Mouse (Mus musculus) heart, adult 2 months (tissue): Measurements from ENCODE around the gene Adcy2. TPM values are rescaled to one million over a fixed set of nuclear protein-coding genes. Genes with fewer than 3 reads are reported as not detected.

Experiments
- DNase-seq, 2 experiments: peaks; one replicate each; pipeline ENCODE4 v3.0.0; 2021
- H3K27ac ChIP-seq: fragments of 200-600 bp; 2 replicates; pipeline ENCODE4 v1.8.1; 2022
- H3K27me3 ChIP-seq: fragments of 200-500 bp; 2 replicates; pipeline ENCODE4 v1.6.1; 2012; ENCODE audit warnings: mild to moderate bottlenecking, low read length, inconsistent platforms, mixed read lengths; ENCODE audit not compliant: control insufficient read depth, insufficient read depth
- H3K36me3 ChIP-seq: fragments of 200-500 bp; 2 replicates; pipeline ENCODE4 v1.6.1; 2012; ENCODE audit warnings: low read length, inconsistent platforms; ENCODE audit not compliant: control insufficient read depth, insufficient read depth
- H3K4me1 ChIP-seq: fragments of 200-500 bp; 2 replicates; pipeline ENCODE4 v1.6.1; 2011; ENCODE audit warnings: low read length; ENCODE audit not compliant: control insufficient read depth, insufficient read depth
- H3K4me3 ChIP-seq: fragments of 200-600 bp; 2 replicates; pipeline ENCODE4 v1.8.1; 2022
- H3K79me2 ChIP-seq: fragments of 200-500 bp; replicated peaks from 2 replicates; pipeline ENCODE4 v1.6.1; 2012; ENCODE audit warnings: mild to moderate bottlenecking, inconsistent platforms, low read length, moderate library complexity, mixed read lengths; ENCODE audit not compliant: control insufficient read depth, insufficient read depth
- H3K9ac ChIP-seq: fragments of 200-500 bp; 2 replicates; pipeline ENCODE4 v1.6.1; 2012; ENCODE audit warnings: low read depth, mild to moderate bottlenecking, control low read depth, inconsistent platforms, low read length, mixed read lengths
- CTCF ChIP-seq: fragments of 200-600 bp; IDR thresholded peaks from 2 replicates; pipeline ENCODE4 v1.8.1; 2022; ENCODE audit warnings: antibody characterized with exemption, mild to moderate bottlenecking, moderate library complexity
- EP300 ChIP-seq: fragments of 200-500 bp; IDR thresholded peaks from 2 replicates; pipeline ENCODE4 v1.6.1; 2011; ENCODE audit warnings: low read depth, low read length, control low read depth; ENCODE audit not compliant: insufficient read depth
- POLR2A ChIP-seq: fragments of 200-500 bp; IDR thresholded peaks from 2 replicates; pipeline ENCODE4 v1.6.1; 2011; ENCODE audit warnings: mild to moderate bottlenecking, low read depth, low read length, control low read depth; ENCODE audit not compliant: insufficient read depth
- WGBS: fragments of 180-500 bp; shearing (Covaris S2); methylation state at CpG from one replicate; pipeline ENCODE4 v1.1.7; 2018; 5-methylcytosine and 5-hydroxymethylcytosine counted together
- intact Hi-C: fragments of 180-260 bp; cut with DNase I; formaldehyde crosslinking; loops from one replicate; pipeline ENCODE4 v1.15.1; 2025
- polyA plus RNA-seq: library from polyadenylated mRNA; depleted of rRNA; stranded (reverse); fragments of >200 nt; gene quantifications from 2 replicates; pipeline ENCODE4 v1.2.3, GENCODE M21; 2012
- total RNA-seq, 2 experiments: library from RNA; stranded (reverse); gene quantifications; 2 replicates each; pipeline ENCODE4 v1.2.3; 2021

Adcy2 gene
- total and polyA plus RNA-seq, 3 experiments: 0.16 to 0.43 (median 0.32) TPM

- intact Hi-C loops: no loop called here
- DNase-seq: no peak
- Histone ChIP-seq H3K4me3 (no peak overlapping the region; the same call in 1 of the 2 replicates), H3K27ac (no peak overlapping the region), H3K79me2 (no peaks in the 10 kb centered on the region), H3K9ac (no peak overlapping the region), H3K36me3 (no peaks in the 10 kb centered on the region), H3K27me3 (no peaks in the 10 kb centered on the region), H3K4me1 (no peaks in the 10 kb centered on the region)
- WGBS: 43% methylated on average over 21 of the region's 21 CpGs
- TF ChIP-seq CTCF (no peak), POLR2A (no peak), EP300 (no peak)
Observed at GRCm38 (mm10) chr13:68607652-68608405, 391.5 kb downstream of the Adcy2 start.

DNA sequence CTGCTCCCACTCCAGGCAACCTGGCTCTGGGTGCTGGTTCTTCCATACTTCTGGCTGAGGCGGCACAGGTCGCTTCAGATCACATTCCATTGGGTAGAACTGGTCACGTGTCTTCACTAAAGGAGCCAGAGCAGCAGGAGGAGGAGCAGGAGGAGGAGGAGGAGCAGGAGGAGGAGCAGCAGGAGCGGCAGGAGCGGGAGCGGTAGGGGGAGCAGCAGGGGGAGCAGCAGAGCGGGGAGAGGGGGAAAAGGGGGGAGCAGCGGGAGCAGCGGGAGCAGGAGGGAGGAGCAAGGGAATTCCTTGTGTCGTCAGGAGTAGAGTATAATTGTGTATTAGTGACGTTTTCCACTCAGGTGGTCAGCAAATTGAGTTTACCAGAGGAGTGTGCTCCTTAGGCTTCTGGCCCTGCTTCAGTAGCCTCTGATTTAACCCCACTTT, 393.6 kb downstream of the Adcy2 start:
- intact Hi-C loops: no loop called here
- no peaks in the 10 kb centered on the region for H3K36me3 ChIP-seq
- no peak overlapping the region for H3K4me3 ChIP-seq
- H3K27ac ChIP-seq: no peak overlapping the region
- no peak for TF ChIP-seq CTCF
- no peak for TF ChIP-seq POLR2A
- no peak for TF ChIP-seq EP300
- no peaks in the 10 kb centered on the region for H3K4me1 ChIP-seq
- no peaks in the 10 kb centered on the region for H3K27me3 ChIP-seq
- H3K9ac ChIP-seq: no peak overlapping the region
- WGBS: under 1% methylated on average over 10 of the region's 11 CpGs
- no peaks in the 10 kb centered on the region for H3K79me2 ChIP-seq
- peak; percentile 31 to 34 for DNase-seq

DNA sequence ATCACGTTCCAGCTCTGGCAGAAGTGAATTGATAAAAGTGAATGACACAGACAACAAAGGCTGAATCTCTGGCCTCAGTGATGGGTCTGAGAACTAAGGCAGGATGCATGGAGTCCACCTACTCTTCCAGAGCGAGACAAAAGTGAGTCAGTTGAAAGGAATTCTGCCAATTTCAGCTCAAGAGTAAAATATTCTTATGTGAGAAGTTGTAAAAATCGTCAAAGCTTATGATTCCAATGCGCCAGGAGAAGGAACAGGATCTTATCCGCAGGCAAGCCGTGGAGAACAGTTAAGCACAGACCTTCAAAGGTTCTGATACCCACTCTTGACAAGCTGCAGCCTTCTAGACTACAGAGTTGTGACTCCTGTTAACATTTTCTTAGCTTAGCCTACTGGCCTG, 396.3 kb downstream of the Adcy2 start:
- Histone ChIP-seq H3K4me3 (no peak overlapping the region), H3K4me1 (no peaks in the 10 kb centered on the region), H3K79me2 (no peaks in the 10 kb centered on the region), H3K27ac (no peak overlapping the region), H3K9ac (no peak overlapping the region), H3K36me3 (no peaks in the 10 kb centered on the region), H3K27me3 (no peaks in the 10 kb centered on the region)
- no peak for TF ChIP-seq CTCF
- TF ChIP-seq EP300: no peak
- no peak for TF ChIP-seq POLR2A
- no peak for DNase-seq
- intact Hi-C loops: no loop called here
- WGBS: 65% methylated on average over 6 of the region's 6 CpGs

DNA sequence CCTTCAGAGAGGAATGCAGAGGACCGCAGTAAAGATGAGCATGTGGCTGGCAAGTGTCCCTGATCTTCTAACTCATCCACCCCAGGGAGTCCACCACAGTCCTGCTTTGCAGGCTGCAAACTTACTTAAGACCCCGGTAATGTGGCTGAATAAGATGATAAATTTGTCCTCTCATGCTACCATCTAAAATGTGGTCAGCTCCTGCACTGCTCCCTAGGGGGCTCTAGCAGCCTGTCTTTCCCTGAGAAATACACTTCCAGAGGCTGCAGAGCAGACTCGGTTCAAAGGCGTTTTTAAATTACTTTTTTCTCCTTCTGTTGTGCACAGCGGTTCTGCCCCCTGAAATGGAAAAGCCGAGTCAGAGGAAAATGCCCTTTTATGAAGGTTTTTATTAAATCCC, 398.2 kb downstream of the Adcy2 start:
- no peaks in the 10 kb centered on the region for H3K4me1 ChIP-seq
- intact Hi-C loops: no loop called here
- H3K27ac ChIP-seq: no peak overlapping the region
- H3K36me3 ChIP-seq: no peaks in the 10 kb centered on the region
- peak; percentile 62 for TF ChIP-seq CTCF
- no peak for TF ChIP-seq EP300
- TF ChIP-seq POLR2A: no peak
- WGBS: 17% methylated on average over 6 of the region's 6 CpGs
- peaks cover 1% of the 10 kb centered on the region; the same call in 1 of the 2 replicates for H3K27me3 ChIP-seq
- no peak overlapping the region for H3K4me3 ChIP-seq
- no peak for DNase-seq
- H3K9ac ChIP-seq: no peak overlapping the region
- no peaks in the 10 kb centered on the region for H3K79me2 ChIP-seq

- Histone ChIP-seq H3K4me1 (no peaks in the 10 kb centered on the region), H3K4me3 (no peak overlapping the region), H3K36me3 (no peaks in the 10 kb centered on the region), H3K27ac (no peak overlapping the region), H3K27me3 (peaks cover 1% of the 10 kb centered on the region; the same call in 1 of the 2 replicates), H3K79me2 (no peaks in the 10 kb centered on the region), H3K9ac (no peak overlapping the region)
- intact Hi-C loops: no loop called here
- no peak for DNase-seq
- TF ChIP-seq POLR2A (no peak), EP300 (no peak), CTCF (no peak)
Observed at GRCm38 (mm10) chr13:68598953-68599352, 400.4 kb downstream of the Adcy2 start.

DNA sequence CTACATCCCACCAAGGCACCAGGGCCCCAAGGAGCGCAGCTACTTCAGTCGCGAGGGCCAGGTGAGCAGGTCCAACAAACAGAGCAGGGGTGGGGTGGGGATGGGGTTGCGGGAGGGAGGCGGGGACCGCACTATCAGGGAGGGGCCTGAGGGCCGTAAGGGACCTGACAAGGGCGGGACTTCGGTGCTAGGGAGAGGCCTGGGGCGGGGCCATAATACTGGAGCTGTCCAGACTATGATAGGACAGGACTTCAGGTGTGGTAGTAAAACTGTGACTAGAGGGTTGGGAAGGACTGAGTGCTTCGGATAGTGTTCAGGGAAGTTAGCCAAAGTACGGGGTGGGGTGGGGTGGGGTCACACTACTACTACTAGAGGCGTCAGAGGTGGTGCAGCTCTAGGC, 401.7 kb downstream of the Adcy2 start:
- DNase-seq: no peak
- 21% methylated on average over 13 of the region's 13 CpGs for WGBS
- no peak for TF ChIP-seq EP300
- no peak for TF ChIP-seq POLR2A
- TF ChIP-seq CTCF: no peak
- Histone ChIP-seq H3K4me1 (no peaks in the 10 kb centered on the region), H3K27me3 (peaks cover 1% of the 10 kb centered on the region; the same call in 1 of the 2 replicates), H3K36me3 (no peaks in the 10 kb centered on the region), H3K79me2 (no peaks in the 10 kb centered on the region), H3K4me3 (no peak overlapping the region), H3K9ac (no peak overlapping the region), H3K27ac (no peak overlapping the region)
- intact Hi-C loops: no loop called here
